ENCODE assay signal across 10 mouse cellular contexts in genomic region chr4:57560010-57560409, GRCm38 (mm10). TPM values are rescaled to one million over a fixed set of nuclear protein-coding genes. Genes with fewer than 3 reads are reported as not detected.
A peak's percentile ranks its signal among the peaks of the same experiment; 100 is the strongest.
DNase-seq lines count a peak whose midpoint lies in the region; ATAC-seq and TF ChIP-seq lines count a peak whose summit lies in the region.
"Had no signal": no experiment of that assay in that cellular context is flagged by ENCODE, and none has a peak within 500 bp of the region (broad histone marks: within the 10 kb centered on the region; RNA-seq: fewer than 3 reads in every experiment).

No protein-coding gene starts in this region.

- no peak overlapping the region for H3K4me3 ChIP-seq in gastrocnemius, adult 2 months
- H3K4me3 ChIP-seq in lung, embryonic 14.5 days (ENCODE audit: low read depth, low read length): no peak overlapping the region
- H3K4me3 ChIP-seq in limb, embryonic 11.5 days (ENCODE audit: low read depth, low read length): no peak overlapping the region
- no peak overlapping the region for H3K4me3 ChIP-seq in liver, embryonic 12.5 days

- peak; percentile 81 for ATAC-seq in lung, embryonic 14.5 days (ENCODE audit: insufficient read depth)
- peak; percentile 60; the same call in 1 of the 2 replicates for ATAC-seq in limb, embryonic 11.5 days (ENCODE audit: insufficient number of reproducible peaks, low FRiP score, low TSS enrichment, low read depth)
- ATAC-seq in liver, embryonic 12.5 days: no peak

- no peaks in the 10 kb centered on the region for H3K27me3 ChIP-seq in lung, embryonic 14.5 days (ENCODE audit: insufficient read depth, low read length)
- no peaks in the 10 kb centered on the region for H3K27me3 ChIP-seq in limb, embryonic 11.5 days (ENCODE audit: control insufficient read depth, insufficient read depth, low read length)
- no peaks in the 10 kb centered on the region for H3K27me3 ChIP-seq in liver, embryonic 12.5 days (replicated peaks)

- peak overlapping the region; percentile 35; the same call in 1 of the 2 replicates for H3K27ac ChIP-seq in gastrocnemius, adult 2 months
- H3K27ac ChIP-seq in lung, embryonic 14.5 days (ENCODE audit: low read depth): peak overlapping the region; percentile 71
- no peak overlapping the region for H3K27ac ChIP-seq in limb, embryonic 11.5 days (replicated peaks; ENCODE audit: low read depth, low read length)
- H3K27ac ChIP-seq in liver, embryonic 12.5 days: no peak overlapping the region

- no peak for TF ChIP-seq CTCF in gastrocnemius, adult 2 months (IDR thresholded peaks at IDR 0.05)
- TF ChIP-seq CTCF in lung, embryonic 14.5 days (IDR thresholded peaks at IDR 0.05; ENCODE audit: low read depth): no peak

- H3K4me1 ChIP-seq in lung, embryonic 14.5 days (ENCODE audit: insufficient read depth): peaks cover 11% of the 10 kb centered on the region
- H3K4me1 ChIP-seq in limb, embryonic 11.5 days (ENCODE audit: control insufficient read depth, insufficient read depth, low read length): peaks cover 6% of the 10 kb centered on the region; the same call in 1 of the 2 replicates
- H3K4me1 ChIP-seq in liver, embryonic 12.5 days: no peaks in the 10 kb centered on the region

- WGBS in lung, embryonic 14.5 days: 32% methylated on average over 3 of the region's 3 CpGs
- 56% methylated on average over 3 of the region's 3 CpGs for WGBS in limb, embryonic 11.5 days
- WGBS in liver, embryonic 12.5 days (ENCODE audit: insufficient replicate concordance): 27% methylated on average over 3 of the region's 3 CpGs

- no peak for DNase-seq in gastrocnemius, adult 2 months
- no peak for DNase-seq in gastrocnemius, postnatal 10 days
- peak; percentile 74 for DNase-seq in lung, embryonic 14.5 days
- no peak for DNase-seq in lung, adult 18-20 months
- no peak for DNase-seq in limb, embryonic 11.5 days (ENCODE audit: low spot score)
- no peak for DNase-seq in spleen, adult 12 weeks (ENCODE audit: low spot score)
- DNase-seq in right cerebral cortex, adult 18-20 months: no peak
- DNase-seq: layer of hippocampus, postnatal 36 days had no signal

- 0 out of 2 replicates have a peak overlapping the region, but pooled peaks have one; percentile 15 for H3K4me2 ChIP-seq in lung, embryonic 14.5 days
- no peak overlapping the region for H3K4me2 ChIP-seq in limb, embryonic 11.5 days (ENCODE audit: low read depth, severe bottlenecking)
- H3K4me2 ChIP-seq in liver, embryonic 12.5 days: no peak overlapping the region

- H3K9ac ChIP-seq in lung, embryonic 14.5 days: no peak overlapping the region
- no peak overlapping the region for H3K9ac ChIP-seq in limb, embryonic 11.5 days (ENCODE audit: low read length)
- H3K9ac ChIP-seq in liver, embryonic 12.5 days: no peak overlapping the region

- H3K36me3 ChIP-seq in lung, embryonic 14.5 days (ENCODE audit: insufficient read depth): no peaks in the 10 kb centered on the region
- no peaks in the 10 kb centered on the region for H3K36me3 ChIP-seq in limb, embryonic 11.5 days (ENCODE audit: control insufficient read depth, insufficient read depth, low read length)
- no peaks in the 10 kb centered on the region for H3K36me3 ChIP-seq in liver, embryonic 12.5 days

- no peaks in the 10 kb centered on the region for H3K9me3 ChIP-seq in lung, embryonic 14.5 days (ENCODE audit: low read depth, low read length)
- H3K9me3 ChIP-seq in limb, embryonic 11.5 days (ENCODE audit: control insufficient read depth, low read length): no peaks in the 10 kb centered on the region
- no peaks in the 10 kb centered on the region for H3K9me3 ChIP-seq in liver, embryonic 12.5 days (replicated peaks)

- intact Hi-C loops in gastrocnemius, adult 2 months (cut with DNase I): no loop called here

RNA-seq across cellular contexts. Expression of gene Pakap, which starts 8.0 kb away (rescaled TPM):
- total RNA-seq in gastrocnemius, adult 2 months (2021): 1 to 10 TPM; 4.9 to 7.0 TPM
- 10 to 100 TPM; 15.2 to 16.5 TPM for total RNA-seq in gastrocnemius, postnatal 10 days (2021)
- 56.2 and 57.2 TPM in 2 replicates for polyA plus RNA-seq in lung, embryonic 14.5 days (2014; fragmentation: Nextera tagmentation; extraction: Ambion mirVana)
- 32.6 and 37.6 TPM in 2 replicates for polyA plus RNA-seq in limb, embryonic 11.5 days (2014; fragmentation: Nextera tagmentation; extraction: Ambion mirVana)
- polyA plus RNA-seq in liver, embryonic 12.5 days (2016; fragmentation: Nextera tagmentation; extraction: Ambion mirVana): 1.9 and 2.1 TPM in 2 replicates
- total RNA-seq: hematopoietic stem cell, adult 5-6 weeks had no signal

Comparison
In these comparisons a context has a peak if more than half of its experiments do, and no peak if none do; other contexts are left out.
1. H3K27ac ChIP-seq: peak in gastrocnemius, adult 2 months (single experiment) and lung, embryonic 14.5 days (single experiment); none in limb, embryonic 11.5 days (single experiment) and liver, embryonic 12.5 days (single experiment).
2. RNA of gene Pakap, which starts 8.0 kb away (polyA plus RNA-seq): 56.2 to 57.2 TPM in lung, embryonic 14.5 days and 32.6 to 37.6 TPM in limb, embryonic 11.5 days; 1.9 to 2.1 TPM in liver, embryonic 12.5 days; every median in the first group is over 10 times any median in the second.